Mouse (Mus musculus): ENCODE results near the gene Klk13. TPM values are rescaled to one million over a fixed set of nuclear protein-coding genes. Genes with fewer than 3 reads are reported as not detected.
A peak's percentile ranks its signal among the peaks of the same experiment; 100 is the strongest.
"Not testable (repeated sequence)": the region's sequence is repeated elsewhere in the genome, so short reads cannot be mapped to it uniquely, and the experiment has no call there.

Gene Klk13
- not detected in 2 replicates for total RNA-seq (2015; ENCODE audit: low replicate concordance)
- total RNA-seq (2017; ENCODE audit: low replicate concordance): not detected in 2 replicates

DNA sequence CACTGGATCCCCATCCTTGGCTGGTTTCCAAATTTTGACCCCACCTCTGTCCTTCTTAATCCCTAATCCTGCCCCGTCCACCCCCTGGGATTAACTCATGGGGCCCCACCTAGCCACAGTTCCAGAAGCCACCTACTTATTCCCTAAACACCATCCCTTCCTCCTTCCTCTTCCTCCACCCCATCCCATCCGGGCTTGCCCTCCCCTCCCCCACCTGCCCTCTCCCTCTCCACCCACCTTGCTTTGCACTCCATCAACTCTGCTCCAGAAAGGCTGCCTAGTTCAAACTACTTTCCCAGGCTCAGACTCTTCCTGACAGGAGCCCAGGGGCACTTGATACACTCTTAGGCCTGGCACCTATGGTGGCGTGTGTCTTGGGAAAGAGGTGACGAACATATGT is at the start of gene Klk13:
Gene Klk13, plus strand, starts transcription at position 301 of the 400 bp plus-strand sequence.
- ATAC-seq (replicated peaks; ENCODE audit: low FRiP score, poor library complexity, severe bottlenecking): no peak

DNA sequence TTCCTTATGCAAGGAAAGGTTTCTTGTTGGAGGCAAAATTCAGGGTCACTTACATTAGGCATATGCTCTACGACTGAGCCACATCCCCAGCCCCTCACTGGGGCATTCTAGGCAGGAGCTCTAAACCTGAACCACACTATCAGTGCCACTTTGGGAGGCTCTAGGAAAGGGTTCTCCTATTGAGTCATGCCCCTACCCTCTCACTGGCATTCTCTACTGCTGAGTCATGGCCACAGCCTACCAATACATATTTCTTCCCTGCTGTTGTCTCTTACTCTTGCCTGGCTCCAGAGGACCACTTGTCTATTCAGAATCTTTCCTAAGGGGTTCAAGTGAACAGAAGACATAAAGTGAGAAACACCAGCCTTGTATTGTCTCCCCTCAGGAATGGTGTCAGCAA is 49.6 kb upstream of the Klk13 start:
- ATAC-seq (replicated peaks; ENCODE audit: low FRiP score, poor library complexity, severe bottlenecking): no peak

DNA sequence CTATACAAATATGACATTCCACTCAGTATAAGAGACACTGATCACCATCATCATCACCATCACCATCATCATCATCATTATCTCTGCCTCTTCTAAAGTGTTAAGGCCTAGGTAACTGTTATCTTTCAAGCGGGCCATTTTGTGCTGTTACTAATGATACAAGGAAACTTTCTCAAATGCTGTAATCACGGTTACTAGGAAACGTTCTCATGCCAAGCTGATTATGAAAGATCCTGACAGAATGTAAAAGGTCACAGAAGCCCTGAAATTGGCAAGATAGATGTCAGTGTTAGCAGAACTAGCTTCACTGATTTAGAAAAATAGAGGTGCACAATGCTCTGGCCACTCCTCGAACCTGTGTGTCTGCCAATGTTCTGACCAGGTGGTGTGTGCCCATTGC is 45.1 kb upstream of the Klk13 start:
- not testable (repeated sequence) for ATAC-seq (replicated peaks; ENCODE audit: low FRiP score, poor library complexity, severe bottlenecking)

DNA sequence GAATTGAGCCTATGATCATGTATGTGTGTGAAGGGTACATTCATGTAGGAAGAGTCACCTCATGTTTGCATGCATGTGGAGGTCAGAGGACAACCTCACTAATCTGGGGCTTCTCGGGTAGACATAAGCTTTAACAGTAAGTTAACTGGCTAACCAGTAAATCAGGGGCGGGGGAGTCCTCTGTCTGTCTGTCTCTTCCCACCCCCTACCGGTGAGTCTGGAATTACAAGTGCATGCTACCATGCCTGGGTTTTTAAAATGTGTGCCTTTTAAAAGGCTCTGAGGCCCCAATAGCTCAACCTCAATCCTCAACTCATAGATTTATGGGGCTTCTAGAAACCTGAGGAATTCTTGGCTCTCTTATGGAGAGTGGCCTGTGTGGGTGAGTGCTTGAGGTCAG is 43.8 kb upstream of the Klk13 start:
- ATAC-seq (replicated peaks; ENCODE audit: low FRiP score, poor library complexity, severe bottlenecking): no peak

DNA sequence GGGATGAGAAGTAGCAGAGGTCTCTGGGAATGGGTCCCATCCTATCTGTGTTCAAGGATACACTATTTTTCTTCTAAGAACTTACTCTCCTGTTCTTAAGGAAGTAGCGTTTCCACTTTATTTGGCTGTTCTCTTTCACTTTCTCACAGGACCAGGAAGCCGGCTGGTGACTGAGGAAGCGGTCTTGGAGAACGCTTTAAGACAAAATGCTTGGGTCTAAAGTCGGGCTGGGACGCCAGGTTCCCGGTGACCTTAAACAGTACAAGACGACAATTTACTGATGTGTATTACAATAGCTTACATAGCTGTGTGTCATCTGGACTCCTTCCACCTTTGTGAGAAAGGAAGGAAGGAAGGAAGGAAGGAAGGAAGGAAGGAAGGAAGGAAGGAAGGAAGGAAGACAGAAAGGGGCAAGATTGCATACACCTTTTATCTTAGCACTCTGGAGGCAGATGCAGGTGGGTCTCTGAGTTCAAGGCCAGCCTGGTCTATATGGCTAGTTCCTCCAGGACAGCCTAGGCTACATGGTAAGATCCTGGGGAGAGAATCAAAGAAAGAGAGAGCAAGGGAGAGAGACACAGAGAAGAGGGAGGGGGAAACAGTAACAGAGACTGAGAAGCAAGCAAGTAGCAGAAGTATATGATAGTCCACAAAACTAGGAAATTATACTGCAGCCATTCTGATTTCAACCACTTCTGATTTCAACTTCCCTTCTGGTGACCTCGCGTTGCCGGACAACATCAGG is 41.1 kb upstream of the Klk13 start:
- ATAC-seq (replicated peaks; ENCODE audit: low FRiP score, poor library complexity, severe bottlenecking): no peak

DNA sequence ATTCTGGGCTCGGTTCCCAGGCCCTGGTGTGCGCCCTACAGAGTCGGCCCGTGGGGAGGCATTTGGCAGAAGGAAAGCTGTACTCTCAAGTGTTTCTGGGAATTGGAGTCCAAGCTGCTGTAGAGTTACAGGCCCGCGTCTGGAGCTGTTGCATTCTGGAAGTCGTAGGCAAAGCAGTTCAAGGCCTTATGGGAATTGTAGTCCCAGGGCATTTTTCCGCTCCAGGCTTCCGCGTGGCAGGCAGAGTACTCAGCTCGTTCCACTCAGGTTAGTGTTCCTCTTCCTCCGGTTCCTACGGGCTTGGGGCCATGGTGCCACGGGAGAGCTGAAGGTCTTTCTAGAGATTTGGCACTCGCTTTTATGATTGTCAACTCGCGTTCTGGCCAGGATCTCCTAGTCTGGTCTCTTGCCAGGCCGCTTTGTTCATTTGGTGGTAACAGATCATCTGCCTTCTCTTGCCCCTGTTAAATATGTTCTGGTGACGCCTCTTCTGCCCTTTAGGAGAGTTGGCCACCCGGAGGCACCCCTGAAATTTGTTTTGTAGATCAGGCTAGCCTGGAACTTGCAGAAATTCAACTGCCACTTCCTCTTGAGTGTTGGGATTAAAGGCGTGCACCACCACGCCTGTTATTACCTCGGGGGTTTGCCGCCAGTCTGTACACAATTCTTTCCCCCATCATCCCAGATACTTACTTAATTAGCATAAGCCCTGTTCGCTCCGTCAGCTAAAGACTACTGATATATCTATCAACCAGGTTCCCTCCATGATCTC is 40.4 kb upstream of the Klk13 start, which contains the start of gene Ctu1:
Gene Ctu1, plus strand, starts transcription at position 208 of the 772 bp plus-strand sequence.
- ATAC-seq (replicated peaks; ENCODE audit: low FRiP score, poor library complexity, severe bottlenecking): peak; percentile 71

DNA sequence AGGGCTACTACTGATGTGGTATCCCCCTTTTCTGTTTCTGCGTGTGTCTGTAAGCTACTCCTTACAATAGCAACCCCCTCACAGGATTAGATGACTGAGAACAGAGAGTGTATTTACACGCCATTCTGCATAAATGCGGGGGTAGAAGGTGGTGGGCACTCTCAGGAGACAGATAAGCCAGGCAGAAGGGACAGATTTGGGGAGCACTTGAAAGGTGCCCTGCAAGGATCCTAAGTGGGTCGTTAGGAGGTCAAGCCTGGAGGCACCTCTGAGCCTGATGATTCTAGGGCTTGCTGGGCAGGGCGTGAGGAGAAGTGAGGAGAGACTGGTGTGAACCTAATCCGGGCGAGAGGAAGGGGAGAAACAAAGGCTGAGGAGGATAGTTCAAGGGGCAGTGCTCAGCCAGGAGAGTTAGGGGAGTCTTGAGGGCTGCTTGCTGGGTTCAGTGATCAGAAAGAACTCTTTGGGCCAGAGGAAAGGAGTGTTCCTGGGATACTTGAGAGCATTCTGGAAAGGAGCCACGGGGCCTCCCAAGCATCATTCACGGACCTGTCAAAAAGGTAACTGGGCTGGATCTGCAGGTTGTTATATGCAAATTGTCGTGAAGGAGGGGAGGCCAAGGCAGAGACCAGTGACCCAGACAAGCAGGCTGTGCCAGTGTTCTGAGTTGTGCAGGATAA is 39.6 kb upstream of the Klk13 start:
- ATAC-seq (replicated peaks; ENCODE audit: low FRiP score, poor library complexity, severe bottlenecking): no peak

DNA sequence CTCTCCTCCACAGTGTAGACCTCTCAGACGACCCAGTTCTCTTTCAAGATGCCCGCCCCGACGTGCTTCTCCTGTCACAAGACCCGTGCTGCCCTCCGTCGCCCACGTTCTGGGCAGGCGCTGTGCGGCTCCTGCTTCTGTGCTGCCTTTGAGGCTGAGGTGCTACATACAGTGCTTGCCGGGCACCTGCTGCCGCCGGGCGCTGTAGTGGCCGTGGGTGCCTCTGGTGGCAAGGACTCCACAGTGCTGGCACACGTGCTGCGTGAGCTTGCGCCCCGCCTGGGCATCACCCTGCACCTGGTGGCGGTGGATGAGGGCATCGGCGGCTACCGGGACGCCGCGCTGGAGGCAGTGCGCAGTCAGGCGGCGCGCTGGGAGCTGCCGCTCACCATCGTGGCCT is 37.3 kb upstream of the Klk13 start:
- ATAC-seq (replicated peaks; ENCODE audit: low FRiP score, poor library complexity, severe bottlenecking): no peak

DNA sequence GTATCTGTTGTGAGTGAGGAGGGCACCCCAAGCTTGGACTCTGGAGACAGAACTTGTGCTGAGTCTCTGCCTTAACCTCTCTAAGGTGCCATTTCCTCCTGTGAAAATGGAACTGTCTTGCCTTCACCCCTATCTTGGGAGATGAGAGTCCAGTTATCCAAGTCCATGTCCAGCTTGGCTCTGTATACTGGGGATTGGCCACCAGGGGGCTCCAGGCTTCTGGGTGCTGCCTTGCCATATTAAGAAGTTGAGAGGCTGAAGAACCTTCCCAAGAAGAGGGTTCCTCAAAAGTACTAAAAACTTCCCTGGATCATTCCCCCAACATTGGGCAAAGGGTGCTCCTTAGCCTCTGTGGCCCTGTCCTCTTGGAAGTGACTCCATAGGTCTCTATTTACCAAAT is 33.9 kb upstream of the Klk13 start:
- no peak for ATAC-seq (replicated peaks; ENCODE audit: low FRiP score, poor library complexity, severe bottlenecking)

DNA sequence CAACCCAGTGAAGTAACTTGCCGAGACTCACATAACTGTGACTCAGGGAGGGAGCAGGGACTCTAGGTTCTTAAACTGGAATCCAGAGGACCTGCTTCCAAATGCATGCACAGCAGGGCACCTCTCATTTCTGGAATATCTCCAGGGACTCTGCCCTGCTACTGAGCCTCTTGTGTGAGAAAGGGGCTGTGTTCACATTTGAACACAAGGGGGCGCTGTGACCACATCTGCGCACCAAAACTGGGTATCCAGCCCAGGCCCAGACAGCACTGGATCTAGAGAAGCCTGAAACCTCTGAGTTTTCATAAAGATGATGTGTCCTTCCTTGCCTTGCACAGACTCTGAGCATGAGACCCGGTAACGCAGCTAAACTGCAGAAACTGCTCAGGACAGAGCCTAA is 31.4 kb upstream of the Klk13 start:
- ATAC-seq (replicated peaks; ENCODE audit: low FRiP score, poor library complexity, severe bottlenecking): no peak

DNA sequence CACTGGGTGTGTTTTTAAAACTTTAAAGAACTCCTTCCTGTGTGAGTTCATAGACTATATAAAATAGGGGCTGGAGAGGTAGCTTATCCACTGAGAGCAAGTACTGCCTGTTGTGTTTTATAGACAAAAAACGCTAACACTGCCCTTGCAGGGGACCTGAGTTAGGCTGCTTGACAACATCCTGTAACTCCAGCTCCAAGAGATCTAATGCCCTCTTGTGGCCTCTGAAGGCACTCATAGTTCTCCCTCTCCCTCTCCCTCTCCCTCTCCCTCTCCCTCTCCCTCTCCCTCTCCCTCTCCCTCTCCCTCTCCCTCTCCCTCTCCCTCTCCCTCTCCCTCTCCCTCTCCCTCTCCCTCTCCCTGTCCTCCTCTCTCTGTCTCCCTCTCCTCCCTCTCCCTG is 29.9 kb upstream of the Klk13 start:
- not testable (repeated sequence) for ATAC-seq (replicated peaks; ENCODE audit: low FRiP score, poor library complexity, severe bottlenecking)

DNA sequence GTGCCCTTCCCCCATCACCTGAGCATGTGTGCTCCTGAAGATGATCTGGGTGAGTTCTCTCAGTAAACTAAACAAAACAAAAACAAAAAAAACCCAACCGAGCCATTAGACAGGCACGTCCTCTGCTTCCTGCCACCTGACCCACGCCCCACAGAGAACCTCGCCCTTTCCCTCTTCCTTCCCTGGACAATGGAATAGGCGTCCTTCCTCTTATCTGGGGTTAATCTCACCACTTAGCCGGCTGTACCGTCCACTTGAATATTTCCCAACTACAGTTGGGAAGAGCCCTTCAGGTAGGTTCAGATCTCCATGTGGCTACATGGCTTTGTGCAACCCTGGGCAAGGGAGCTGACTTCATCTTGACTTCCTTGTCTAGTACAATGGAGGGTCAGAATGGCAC is 27.3 kb upstream of the Klk13 start:
- ATAC-seq (replicated peaks; ENCODE audit: low FRiP score, poor library complexity, severe bottlenecking): no peak

DNA sequence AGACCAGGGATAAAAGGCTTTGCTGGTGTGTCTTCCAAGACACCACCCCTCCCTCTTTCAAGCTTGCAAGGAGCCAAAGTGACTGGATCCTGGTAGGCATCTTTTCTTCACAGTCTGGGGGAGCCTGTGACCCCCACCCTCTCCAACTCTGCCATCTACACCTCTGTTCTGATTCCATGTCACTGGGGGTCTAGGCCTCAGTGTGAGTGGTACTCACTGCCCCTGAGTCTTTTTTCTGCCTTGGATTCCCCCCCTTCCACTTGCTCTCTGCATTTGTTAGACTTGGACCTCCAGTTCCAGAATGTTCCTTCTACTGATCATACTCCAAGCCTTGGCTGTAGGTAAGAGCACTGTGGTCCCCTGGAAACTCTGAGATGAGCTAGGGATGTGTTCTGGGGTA is 22.2 kb upstream of the Klk13 start, which contains the start of gene Klk14:
Gene Klk14, plus strand, starts transcription at position 301 of the 400 bp plus-strand sequence.
- no peak for ATAC-seq (replicated peaks; ENCODE audit: low FRiP score, poor library complexity, severe bottlenecking)

DNA sequence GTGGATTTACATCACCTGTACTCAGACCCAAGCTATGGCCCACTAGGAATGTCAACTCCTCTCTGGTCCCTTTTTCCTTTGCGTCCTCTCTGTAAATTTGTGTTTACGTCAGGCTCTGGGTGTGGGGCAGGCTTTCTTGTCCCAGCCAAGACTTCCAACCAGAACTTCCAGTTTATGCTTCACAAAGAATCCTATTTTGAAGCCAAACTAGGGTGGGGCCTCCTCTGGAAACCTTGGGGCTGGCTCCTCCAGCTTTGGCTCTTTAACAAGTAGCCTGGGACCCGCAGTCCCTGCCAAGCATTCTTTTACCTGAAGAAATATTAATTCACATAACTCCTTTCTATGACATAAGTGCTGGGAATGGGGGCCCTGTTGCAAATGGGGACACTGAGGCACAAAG is 2.3 kb upstream of the Klk13 start:
- no peak for ATAC-seq (replicated peaks; ENCODE audit: low FRiP score, poor library complexity, severe bottlenecking)

DNA sequence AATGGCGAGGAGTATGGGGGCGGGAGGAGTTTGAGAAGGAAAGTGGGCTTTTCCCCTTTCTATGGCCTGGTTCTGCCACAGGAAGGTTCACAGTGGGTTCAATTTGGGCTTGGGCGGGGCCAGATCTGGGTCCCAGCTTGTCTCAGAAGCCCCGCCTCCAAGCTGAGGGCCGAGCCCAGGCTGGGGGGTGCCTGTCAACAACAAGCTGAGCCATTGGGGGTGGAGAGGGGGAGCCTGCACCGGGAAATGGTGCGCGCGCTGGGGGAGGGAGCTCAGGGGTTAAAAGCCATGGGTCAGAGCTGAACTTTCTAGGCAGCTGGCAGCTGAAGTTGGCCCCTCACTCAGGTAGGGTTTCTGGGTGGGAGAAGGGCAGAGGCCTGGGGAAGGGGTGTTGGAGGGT is 550 bp downstream of the Klk13 start:
- no peak for ATAC-seq (replicated peaks; ENCODE audit: low FRiP score, poor library complexity, severe bottlenecking)

DNA sequence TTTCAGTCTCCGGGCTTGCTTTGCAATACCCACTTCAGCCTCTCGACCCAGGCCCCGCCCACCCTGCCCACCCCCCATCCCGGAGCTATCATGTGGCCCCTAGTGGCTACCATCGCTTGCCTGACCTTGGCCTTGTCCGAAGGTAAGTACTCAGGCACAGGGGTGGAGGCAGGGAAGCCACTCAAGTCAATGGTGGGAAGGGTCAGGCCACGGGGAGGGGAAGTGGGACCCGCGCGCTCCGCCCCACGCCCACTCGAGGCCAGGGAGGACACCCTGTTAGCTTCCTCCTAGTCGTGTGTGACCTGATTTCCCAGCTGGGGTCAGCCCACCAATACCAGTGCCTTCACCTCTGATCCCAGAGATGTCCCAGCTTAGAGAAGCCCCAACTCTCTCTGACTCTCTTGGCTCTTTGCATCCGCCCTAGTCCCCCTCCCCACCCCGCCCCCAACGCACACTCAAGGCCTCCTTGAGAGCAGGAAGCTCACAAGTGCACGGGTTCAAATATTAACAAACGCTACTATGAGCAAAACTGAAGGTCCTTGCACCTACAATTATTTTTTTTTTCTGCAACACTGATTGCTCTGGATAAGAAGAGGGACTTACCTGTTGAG is 1.5 kb downstream of the Klk13 start:
- no peak for ATAC-seq (replicated peaks; ENCODE audit: low FRiP score, poor library complexity, severe bottlenecking)

DNA sequence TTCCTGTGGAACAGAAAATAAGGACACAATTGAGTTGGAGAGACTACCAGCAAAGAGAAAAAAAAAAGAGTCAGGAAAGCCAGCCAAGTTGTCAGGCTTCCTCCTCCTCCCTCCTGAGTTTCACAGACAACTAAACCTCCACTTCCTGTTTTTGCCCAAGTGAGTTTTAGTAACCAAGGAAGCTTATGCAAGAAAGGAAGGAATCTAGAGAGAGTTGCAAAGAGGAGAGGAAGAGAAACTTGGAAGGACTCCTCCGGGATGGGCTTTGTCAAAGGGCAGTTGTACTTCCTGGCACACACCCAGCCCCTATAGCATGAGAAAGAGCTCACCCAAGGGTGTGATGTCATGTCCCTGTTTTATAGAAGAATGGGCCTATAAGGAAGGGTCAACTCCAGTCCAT is 35.4 kb downstream of the Klk13 start:
- no peak for ATAC-seq (replicated peaks; ENCODE audit: low FRiP score, poor library complexity, severe bottlenecking)

DNA sequence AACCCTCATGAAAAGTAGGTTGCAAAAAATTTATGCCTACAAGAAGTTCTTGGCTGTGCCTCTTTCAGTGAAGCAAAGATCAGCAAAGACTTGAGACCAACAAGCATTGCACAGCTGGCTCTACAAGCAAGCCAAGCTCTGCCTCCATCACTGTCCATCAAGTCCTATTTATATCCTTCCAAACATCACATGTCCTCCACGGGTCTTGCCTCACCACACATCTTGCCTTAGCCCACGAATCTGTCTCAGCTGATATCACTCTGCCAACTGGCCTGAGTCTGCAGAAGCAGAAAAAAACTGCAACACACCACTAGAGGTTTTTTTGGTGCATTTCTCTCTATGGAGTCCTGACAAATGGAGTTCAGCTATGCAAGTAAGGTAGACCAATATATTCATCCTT is 40.4 kb downstream of the Klk13 start:
- ATAC-seq (replicated peaks; ENCODE audit: low FRiP score, poor library complexity, severe bottlenecking): no peak

DNA sequence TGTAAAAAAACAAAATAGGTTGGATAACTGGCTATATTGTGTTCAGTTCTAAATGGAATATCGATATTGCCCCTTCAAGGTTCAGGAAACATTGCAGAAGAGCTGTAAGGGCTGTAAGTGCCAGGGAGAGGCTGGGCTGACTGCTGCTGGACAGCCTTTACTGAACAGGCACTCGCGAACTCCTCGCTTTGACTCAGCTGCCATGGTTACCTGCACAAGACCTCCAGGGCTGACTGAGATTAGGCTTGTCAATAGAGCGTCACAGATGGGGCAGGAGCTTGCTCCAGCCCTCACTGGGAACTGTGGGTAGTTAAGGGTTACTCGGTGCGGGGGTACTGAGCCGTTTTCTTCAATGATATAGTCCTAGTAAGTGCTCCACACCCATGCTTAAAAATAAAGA is 54.1 kb downstream of the Klk13 start:
- ATAC-seq (replicated peaks; ENCODE audit: low FRiP score, poor library complexity, severe bottlenecking): no peak

DNA sequence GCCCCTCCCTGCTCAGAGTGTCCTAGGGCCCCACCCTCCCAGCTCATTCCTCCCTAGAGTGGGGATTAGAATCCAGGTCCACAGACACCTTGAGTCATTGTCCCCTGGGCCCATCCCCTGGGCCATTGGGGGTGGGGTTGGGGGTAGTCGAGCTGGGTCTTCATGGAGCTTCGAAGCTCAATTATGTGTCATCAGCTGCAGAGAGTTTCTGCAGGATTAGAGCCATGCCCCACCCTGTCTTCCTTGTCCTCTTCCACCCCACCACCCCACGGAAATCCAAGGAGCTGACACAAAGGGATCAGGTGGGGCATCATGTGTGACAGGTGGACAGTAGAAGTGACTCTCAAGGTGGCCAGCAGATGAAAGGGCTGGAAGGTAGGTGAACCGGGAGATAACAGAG is 56.2 kb downstream of the Klk13 start, which contains the start of gene Klk12:
Gene Klk12, plus strand, starts transcription at position 301 of the 400 bp plus-strand sequence.
- ATAC-seq (replicated peaks; ENCODE audit: low FRiP score, poor library complexity, severe bottlenecking): no peak
